Mouse (Mus musculus): ENCODE measurements around the gene Lrp8.

GRCm38 (mm10) chr4:107765196-107765813 lies 36.8 kb upstream of the Lrp8 start:
- TF ChIP-seq HCFC1 (IDR thresholded peaks at IDR 0.05; ENCODE audit: borderline replicate concordance, insufficient read depth, low read length) (no peak), ZC3H11A (IDR thresholded peaks at IDR 0.05; ENCODE audit: borderline replicate concordance, low read depth, low read length) (no peak)
